ENCODE assay signal across 8 mouse cellular contexts in genomic region chr4:142165835-142166701, GRCm38 (mm10).
DNase-seq lines count a peak whose midpoint lies in the region; ATAC-seq and TF ChIP-seq lines count a peak whose summit lies in the region.

No protein-coding gene starts in this region.

- 11% methylated on average over 18 of the region's 18 CpGs for WGBS in hindbrain, embryonic 11.5 days
- WGBS in hindbrain, embryonic 16.5 days: 22% methylated on average over 18 of the region's 18 CpGs
- WGBS in heart, postnatal 0 days: 16% methylated on average over 18 of the region's 18 CpGs
- WGBS in limb, embryonic 14.5 days: 22% methylated on average over 16 of the region's 18 CpGs
- 12% methylated on average over 18 of the region's 18 CpGs for WGBS in neural tube, embryonic 13.5 days

- no peaks in the 10 kb centered on the region for H3K36me3 ChIP-seq in hindbrain, embryonic 11.5 days (ENCODE audit: control insufficient read depth, insufficient read depth, low read length)
- no peaks in the 10 kb centered on the region for H3K36me3 ChIP-seq in hindbrain, embryonic 16.5 days (ENCODE audit: control insufficient read depth, insufficient read depth, low read length)
- no peaks in the 10 kb centered on the region for H3K36me3 ChIP-seq in heart, postnatal 0 days (replicated peaks; ENCODE audit: control insufficient read depth, insufficient read depth, low read length)
- H3K36me3 ChIP-seq in limb, embryonic 14.5 days (ENCODE audit: control insufficient read depth, insufficient read depth, low read length): peaks cover 7% of the 10 kb centered on the region
- no peaks in the 10 kb centered on the region for H3K36me3 ChIP-seq in neural tube, embryonic 13.5 days

- peak; percentile 33 for DNase-seq in hindbrain, embryonic 11.5 days (ENCODE audit: low spot score)
- DNase-seq in heart, postnatal 0 days (ENCODE audit: low spot score): peak; percentile 74
- DNase-seq in limb, embryonic 14.5 days (ENCODE audit: low spot score): no peak
- no peak for DNase-seq in right cerebral cortex, postnatal 25 days
- DNase-seq in layer of hippocampus, postnatal 10 days (ENCODE audit: low spot score in 2 of 2): no peak

- TF ChIP-seq CTCF in heart, postnatal 0 days (IDR thresholded peaks at IDR 0.05; ENCODE audit: low read depth): no peak

- no peaks in the 10 kb centered on the region for H3K27me3 ChIP-seq in hindbrain, embryonic 11.5 days (ENCODE audit: control insufficient read depth, insufficient read depth, low read length)
- H3K27me3 ChIP-seq in hindbrain, embryonic 16.5 days (replicated peaks; ENCODE audit: control insufficient read depth, insufficient read depth, low read length): no peaks in the 10 kb centered on the region
- H3K27me3 ChIP-seq in heart, postnatal 0 days (ENCODE audit: control insufficient read depth, insufficient read depth, low read length): no peaks in the 10 kb centered on the region
- H3K27me3 ChIP-seq in limb, embryonic 14.5 days (ENCODE audit: control insufficient read depth, insufficient read depth, low read length): no peaks in the 10 kb centered on the region
- no peaks in the 10 kb centered on the region for H3K27me3 ChIP-seq in neural tube, embryonic 13.5 days

- peak; percentile 86 for TF ChIP-seq EP300 in heart, postnatal 0 days (IDR thresholded peaks at IDR 0.05; ENCODE audit: low read depth)

- no peak overlapping the region; the same call in 1 of the 2 replicates for H3K4me2 ChIP-seq in hindbrain, embryonic 11.5 days (replicated peaks; ENCODE audit: low read depth, low read length)
- H3K4me2 ChIP-seq in hindbrain, embryonic 16.5 days (ENCODE audit: low read length): no peak overlapping the region
- peak overlapping the region; percentile 39 for H3K4me2 ChIP-seq in heart, postnatal 0 days (ENCODE audit: low read depth, low read length)
- H3K4me2 ChIP-seq in limb, embryonic 14.5 days (replicated peaks; ENCODE audit: low read depth, low read length, severe bottlenecking): no peak overlapping the region
- no peak overlapping the region for H3K4me2 ChIP-seq in neural tube, embryonic 13.5 days

- H3K4me3 ChIP-seq in hindbrain, embryonic 11.5 days (ENCODE audit: low read depth, low read length): no peak overlapping the region
- H3K4me3 ChIP-seq in hindbrain, embryonic 16.5 days (ENCODE audit: low read length): no peak overlapping the region
- no peak overlapping the region for H3K4me3 ChIP-seq in brown adipose tissue, adult 24 weeks (ENCODE audit: insufficient read depth, low read depth, low read length)
- H3K4me3 ChIP-seq in heart, postnatal 0 days (ENCODE audit: low read depth, low read length): no peak overlapping the region
- no peak overlapping the region for H3K4me3 ChIP-seq in limb, embryonic 14.5 days (replicated peaks; ENCODE audit: low read length)
- H3K4me3 ChIP-seq in neural tube, embryonic 13.5 days: no peak overlapping the region

- no peaks in the 10 kb centered on the region for H3K9me3 ChIP-seq in hindbrain, embryonic 11.5 days (ENCODE audit: control insufficient read depth, low read length)
- peaks cover 7% of the 10 kb centered on the region for H3K9me3 ChIP-seq in hindbrain, embryonic 16.5 days (ENCODE audit: control insufficient read depth, low read length)
- H3K9me3 ChIP-seq in heart, postnatal 0 days (replicated peaks; ENCODE audit: control insufficient read depth, low read length): no peaks in the 10 kb centered on the region
- H3K9me3 ChIP-seq in limb, embryonic 14.5 days (ENCODE audit: control insufficient read depth, low read length): no peaks in the 10 kb centered on the region
- H3K9me3 ChIP-seq in neural tube, embryonic 13.5 days: peaks cover 10% of the 10 kb centered on the region; the same call in 1 of the 2 replicates

- H3K4me1 ChIP-seq in hindbrain, embryonic 11.5 days (replicated peaks; ENCODE audit: control insufficient read depth, insufficient read depth, low read length): peaks cover 7% of the 10 kb centered on the region; the same call in 1 of the 2 replicates
- peaks cover 6% of the 10 kb centered on the region for H3K4me1 ChIP-seq in hindbrain, embryonic 16.5 days (ENCODE audit: control insufficient read depth, insufficient read depth, low read depth, low read length)
- peaks cover 11% of the 10 kb centered on the region for H3K4me1 ChIP-seq in brown adipose tissue, adult 24 weeks (ENCODE audit: control insufficient read depth, insufficient read depth, insufficient read length, low read length)
- H3K4me1 ChIP-seq in heart, postnatal 0 days (ENCODE audit: control insufficient read depth, insufficient read depth): peaks cover 9% of the 10 kb centered on the region; the same call in 1 of the 2 replicates
- peaks cover 9% of the 10 kb centered on the region for H3K4me1 ChIP-seq in limb, embryonic 14.5 days (ENCODE audit: control insufficient read depth, insufficient read depth, low read length)
- peaks cover 18% of the 10 kb centered on the region for H3K4me1 ChIP-seq in neural tube, embryonic 13.5 days (replicated peaks)

- H3K27ac ChIP-seq in hindbrain, embryonic 11.5 days (ENCODE audit: low read depth, low read length): 0 out of 2 replicates have a peak overlapping the region, but pooled peaks have one; percentile 27
- no peak overlapping the region for H3K27ac ChIP-seq in hindbrain, embryonic 16.5 days (ENCODE audit: low read depth, low read length)
- H3K27ac ChIP-seq in brown adipose tissue, adult 24 weeks (replicated peaks; ENCODE audit: low read depth, low read length): peak overlapping the region; percentile 87
- peak overlapping the region; percentile 75 for H3K27ac ChIP-seq in heart, postnatal 0 days (ENCODE audit: low read depth)
- H3K27ac ChIP-seq in limb, embryonic 14.5 days (replicated peaks; ENCODE audit: low read depth, low read length): no peak overlapping the region
- no peak overlapping the region; the same call in 1 of the 2 replicates for H3K27ac ChIP-seq in neural tube, embryonic 13.5 days (replicated peaks)

- no peak for TF ChIP-seq POLR2A in limb, embryonic 14.5 days (IDR thresholded peaks at IDR 0.05; ENCODE audit: borderline replicate concordance, extremely low read depth, insufficient read depth, insufficient read length)

- peak overlapping the region; percentile 23; the same call in 1 of the 2 replicates for H3K9ac ChIP-seq in hindbrain, embryonic 11.5 days (ENCODE audit: low read depth, low read length)
- H3K9ac ChIP-seq in hindbrain, embryonic 16.5 days (ENCODE audit: low read depth, low read length): no peak overlapping the region
- no peak overlapping the region for H3K9ac ChIP-seq in heart, postnatal 0 days (replicated peaks; ENCODE audit: low read depth, low read length)
- H3K9ac ChIP-seq in limb, embryonic 14.5 days (ENCODE audit: low read depth, low read length, severe bottlenecking): no peak overlapping the region
- peak overlapping the region; percentile 17; the same call in 1 of the 2 replicates for H3K9ac ChIP-seq in neural tube, embryonic 13.5 days

- no peak for ATAC-seq in hindbrain, embryonic 11.5 days (ENCODE audit: low FRiP score)
- ATAC-seq in hindbrain, embryonic 16.5 days: no peak
- ATAC-seq in heart, postnatal 0 days (ENCODE audit: insufficient read depth, low read depth): peak; percentile 85
- peak; percentile 23; the same call in 1 of the 2 replicates for ATAC-seq in limb, embryonic 14.5 days (ENCODE audit: low FRiP score, low read depth)
- no peak for ATAC-seq in neural tube, embryonic 13.5 days (ENCODE audit: low read depth)

Comparison
In these comparisons a context has a peak if more than half of its experiments do, and no peak if none do; other contexts are left out.
1. H3K27ac ChIP-seq: peak in hindbrain, embryonic 11.5 days (single experiment), brown adipose tissue, adult 24 weeks (single experiment) and heart, postnatal 0 days (single experiment); none in hindbrain, embryonic 16.5 days (single experiment), limb, embryonic 14.5 days (single experiment) and neural tube, embryonic 13.5 days (single experiment).
2. H3K9ac ChIP-seq: peak in hindbrain, embryonic 11.5 days (single experiment) and neural tube, embryonic 13.5 days (single experiment); none in hindbrain, embryonic 16.5 days (single experiment), heart, postnatal 0 days (single experiment) and limb, embryonic 14.5 days (single experiment).
3. ATAC-seq: peak in heart, postnatal 0 days (single experiment) and limb, embryonic 14.5 days (single experiment); none in hindbrain, embryonic 11.5 days (single experiment), hindbrain, embryonic 16.5 days (single experiment) and neural tube, embryonic 13.5 days (single experiment).
4. DNase-seq: peak in hindbrain, embryonic 11.5 days (single experiment) and heart, postnatal 0 days (single experiment); none in limb, embryonic 14.5 days (single experiment), right cerebral cortex, postnatal 25 days (single experiment) and layer of hippocampus, postnatal 10 days (0 of 2).